In the genomic region with DNA sequence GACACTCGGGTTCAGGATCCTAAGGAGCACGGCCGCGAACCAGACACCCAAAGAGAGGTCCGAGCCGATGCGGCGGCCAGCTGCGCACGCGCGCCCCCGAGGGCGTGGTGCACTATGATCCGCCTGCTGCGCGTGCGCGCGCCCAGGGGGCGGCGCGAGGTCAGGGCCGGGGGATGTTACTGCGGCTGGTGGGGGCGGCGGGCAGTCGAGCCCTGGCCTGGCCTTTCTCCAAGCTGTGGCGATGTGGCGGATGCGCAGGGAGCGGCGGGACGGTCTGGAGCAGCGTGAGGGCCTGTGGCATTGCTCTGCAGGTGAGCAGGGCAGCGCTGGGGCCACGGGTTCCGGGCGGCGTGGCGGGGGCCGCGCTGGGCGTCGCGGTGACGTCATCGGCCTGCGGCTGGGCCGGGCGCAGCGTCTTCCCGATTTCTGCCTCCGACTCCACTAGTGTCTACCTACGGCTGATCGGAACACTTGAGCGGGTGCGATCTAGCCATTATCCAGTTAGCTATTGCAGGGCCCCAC, we compare ENCODE assay signal across 8 mouse cellular contexts. TPM values are rescaled to one million over a fixed set of nuclear protein-coding genes. Genes with fewer than 3 reads are reported as not detected.
DNase-seq lines count a peak whose midpoint lies in the region; ATAC-seq lines count a peak whose summit lies in the region.

TSS of gene Afg3l1 (plus strand) at position 167 of the 522 bp plus-strand sequence.

- peak within 1 kb of the TSS; percentile 75 for H3K4me3 ChIP-seq in hindbrain, embryonic 13.5 days

- DNase-seq in NIH3T3 (ENCODE audit: low read depth): peak; percentile 95
- DNase-seq in cerebellum, postnatal 10 days: peak; percentile 97 to 98
- peak; percentile 87 to 90 for DNase-seq in frontal cortex, postnatal 14 days (ENCODE audit: low spot score in 2 of 2)
- peak; percentile 85 to 96 for DNase-seq in layer of hippocampus, postnatal 25 days (ENCODE audit: extremely low spot score in 1 of 2, low spot score in 1 of 2)
- peak; percentile 91 for DNase-seq in lung, postnatal 25 days (ENCODE audit: low spot score)
- DNase-seq in retina, embryonic 14.5 days (ENCODE audit: low spot score): peak; percentile 93
- DNase-seq in thymus, postnatal 4 days: peak; percentile 94

- peak; percentile 91 for ATAC-seq in hindbrain, embryonic 13.5 days (ENCODE audit: low FRiP score)

- H3K36me3 ChIP-seq in hindbrain, embryonic 13.5 days: peaks cover 24% of the 10 kb centered on the region

- H3K27me3 ChIP-seq in hindbrain, embryonic 13.5 days: no peaks in the 10 kb centered on the region

- peak within 1 kb of the TSS; percentile 88 for H3K9ac ChIP-seq in hindbrain, embryonic 13.5 days

- H3K9me3 ChIP-seq in hindbrain, embryonic 13.5 days: no peaks in the 10 kb centered on the region

- WGBS in hindbrain, embryonic 13.5 days: under 1% methylated on average over 50 of the region's 58 CpGs

- H3K27ac ChIP-seq in hindbrain, embryonic 13.5 days: peak within 1 kb of the TSS; percentile 98

- peaks cover 20% of the 10 kb centered on the region for H3K4me1 ChIP-seq in hindbrain, embryonic 13.5 days (replicated peaks)

- H3K4me2 ChIP-seq in hindbrain, embryonic 13.5 days: peak within 1 kb of the TSS; percentile 83

RNA-seq across cellular contexts. Expression of gene Afg3l1, which starts in this region (rescaled TPM):
- polyA plus RNA-seq in hindbrain, embryonic 13.5 days (2015; fragmentation: Nextera tagmentation; extraction: Ambion mirVana): 57.8 and 62.4 TPM in 2 replicates
- total RNA-seq in layer of hippocampus, postnatal 25 days (2021): 10 to 100 TPM; 28.1 to 30.6 TPM

Comparison
In these comparisons a context has a peak if more than half of its experiments do, and no peak if none do; other contexts are left out.
1. Peak in every context shown above with its lines: DNase-seq, ATAC-seq, H3K4me3 ChIP-seq and H3K27ac ChIP-seq.